ENCODE assay signal across 8 mouse cellular contexts in genomic region chr17:36950981-36951947, GRCm38 (mm10). TPM values are rescaled to one million over a fixed set of nuclear protein-coding genes. Genes with fewer than 3 reads are reported as not detected.
DNase-seq lines count a peak whose midpoint lies in the region; ATAC-seq lines count a peak whose summit lies in the region.

TSS of gene Ppp1r11 (minus strand) at chr17:36951741.

- no peaks in the 10 kb centered on the region for H3K9me3 ChIP-seq in hindbrain, embryonic 11.5 days (ENCODE audit: control insufficient read depth, low read length)

- WGBS in hindbrain, embryonic 11.5 days, result 2% methylated on average over 36 of the region's 36 CpGs

- peak; percentile 99 for DNase-seq in Muller cell, postnatal 12 days (ENCODE audit: inconsistent ontology term)
- peak; percentile 98 for DNase-seq in cerebellum, adult 9-11 months
- peak; percentile 95 to 97 for DNase-seq in frontal cortex, adult 2 months (ENCODE audit: extremely low spot score in 1 of 2, low spot score in 1 of 2)
- peak; percentile 97 for DNase-seq in hindbrain, embryonic 11.5 days (ENCODE audit: low spot score)
- peak; percentile 93 to 94 for DNase-seq in layer of hippocampus, postnatal 10 days (ENCODE audit: low spot score in 2 of 2)
- DNase-seq in lung, postnatal 10 days, result peak; percentile 98
- peak; percentile 93 for DNase-seq in ovary, postnatal 36 days (ENCODE audit: low spot score)
- DNase-seq in thymus, postnatal 25 days, result peak; percentile 94

- H3K27ac ChIP-seq in hindbrain, embryonic 11.5 days (ENCODE audit: low read depth, low read length), result peak within 1 kb of the TSS; percentile 86

- ATAC-seq in hindbrain, embryonic 11.5 days (ENCODE audit: low FRiP score), result peak; percentile 95

- no peaks in the 10 kb centered on the region for H3K27me3 ChIP-seq in hindbrain, embryonic 11.5 days (ENCODE audit: control insufficient read depth, insufficient read depth, low read length)

- H3K4me2 ChIP-seq in hindbrain, embryonic 11.5 days (replicated peaks; ENCODE audit: low read depth, low read length), result peak within 1 kb of the TSS; percentile 57

- H3K36me3 ChIP-seq in hindbrain, embryonic 11.5 days (ENCODE audit: control insufficient read depth, insufficient read depth, low read length), result no peaks in the 10 kb centered on the region

- peak within 1 kb of the TSS; percentile 68 for H3K4me3 ChIP-seq in hindbrain, embryonic 11.5 days (ENCODE audit: low read depth, low read length)

- H3K9ac ChIP-seq in hindbrain, embryonic 11.5 days (ENCODE audit: low read depth, low read length), result peak within 1 kb of the TSS; percentile 75

- no peaks in the 10 kb centered on the region for H3K4me1 ChIP-seq in hindbrain, embryonic 11.5 days (replicated peaks; ENCODE audit: control insufficient read depth, insufficient read depth, low read length)

RNA-seq across cellular contexts. Expression of gene Ppp1r11, which starts in this region (rescaled TPM):
- polyA plus RNA-seq in frontal cortex, adult 2 months (2012; rRNA removed), result 186 and 189 TPM in 2 replicates
- 161 and 165 TPM in 2 replicates for polyA plus RNA-seq in hindbrain, embryonic 11.5 days (2014; fragmentation: Nextera tagmentation; extraction: Ambion mirVana)
- total RNA-seq in layer of hippocampus, postnatal 10 days (2021), result 100 to 1,000 TPM in 1 of 2 experiments, 10 to 100 TPM in 1; 88.2 to 100 TPM

Comparison
In these comparisons a context has a peak if more than half of its experiments do, and no peak if none do; other contexts are left out.
1. Peak in every context shown above with its lines: DNase-seq, ATAC-seq, H3K4me3 ChIP-seq and H3K27ac ChIP-seq.